Mouse (Mus musculus) heart, postnatal 0 days (tissue): ENCODE data around the gene Sun1. TPM values are rescaled to one million over a fixed set of nuclear protein-coding genes. Genes with fewer than 3 reads are reported as not detected.

Source experiments
- ATAC-seq: fragments of 200-750 bp; cut with Nextera tagmentation; 2 replicates; pipeline ENCODE4 v1.8.0; 2017; ENCODE audit warnings: low read depth, moderate number of reproducible peaks, moderate library complexity; ENCODE audit not compliant: insufficient read depth
- DNase-seq: peaks from one replicate; pipeline ENCODE4 v3.0.0-alpha.2; 2016; ENCODE audit warnings: low spot score
- H3K27ac ChIP-seq: fragments of 300-500 bp; sonication (generic); 2 replicates; pipeline ENCODE4 v1.5.1; 2014; ENCODE audit warnings: low read depth, mild to moderate bottlenecking
- H3K27me3 ChIP-seq: fragments of 300-500 bp; sonication (generic); 2 replicates; pipeline ENCODE4 v1.6.1; 2014; ENCODE audit warnings: low read length, mixed read lengths; ENCODE audit not compliant: control insufficient read depth, insufficient read depth
- H3K36me3 ChIP-seq: fragments of 300-500 bp; sonication (generic); replicated peaks from 2 replicates; pipeline ENCODE4 v1.6.1; 2014; ENCODE audit warnings: low read length, mixed read lengths; ENCODE audit not compliant: control insufficient read depth, insufficient read depth
- H3K4me1 ChIP-seq: fragments of 300-500 bp; sonication (generic); 2 replicates; pipeline ENCODE4 v1.6.1; 2014; ENCODE audit warnings: antibody characterized with exemption; ENCODE audit not compliant: control insufficient read depth, insufficient read depth
- H3K4me2 ChIP-seq: fragments of 300-500 bp; sonication (generic); 2 replicates; pipeline ENCODE4 v1.6.1; 2014; ENCODE audit warnings: low read depth, mild to moderate bottlenecking, low read length, moderate library complexity
- H3K4me3 ChIP-seq: fragments of 300-500 bp; sonication (generic); 2 replicates; pipeline ENCODE4 v1.5.1; 2014; ENCODE audit warnings: low read depth, low read length
- H3K9ac ChIP-seq: fragments of 300-500 bp; sonication (generic); replicated peaks from 2 replicates; pipeline ENCODE4 v1.6.1; 2014; ENCODE audit warnings: low read depth, low read length, mixed read lengths
- H3K9me3 ChIP-seq: fragments of 300-500 bp; sonication (generic); replicated peaks from 2 replicates; pipeline ENCODE4 v1.6.1; 2016; ENCODE audit warnings: low read length; ENCODE audit not compliant: control insufficient read depth
- CTCF ChIP-seq: IDR thresholded peaks from 2 replicates; pipeline ENCODE4 v1.5.1; 2016; ENCODE audit warnings: antibody characterized with exemption, control low read depth, low read depth
- EP300 ChIP-seq: IDR thresholded peaks from 2 replicates; pipeline ENCODE4 v1.6.1; 2016; ENCODE audit warnings: antibody characterized with exemption, low read depth
- WGBS: fragments of 180-500 bp; shearing (Covaris S2); extraction: QIAGEN DNeasy Blood & Tissue Kit; methylation state at CpG from one replicate; pipeline ENCODE4 v1.1.7; 2014; 5-methylcytosine and 5-hydroxymethylcytosine counted together
- polyA plus RNA-seq: library from polyadenylated mRNA; unstranded; fragments of >200 nt; fragmentation: Nextera tagmentation; extraction: Ambion mirVana; gene quantifications from 2 replicates; pipeline ENCODE4 v1.2.1, GENCODE M21; 2015
- total RNA-seq: library from RNA; depleted of rRNA; stranded (reverse); fragments of >200 nt; gene quantifications from 2 replicates; pipeline ENCODE4 v1.2.3, GENCODE M21; 2014; ENCODE audit warnings: low replicate concordance

The Sun1 gene
- total and polyA plus RNA-seq, 2 experiments from 2014 or later = 22.4 to 71.5 TPM

DNA sequence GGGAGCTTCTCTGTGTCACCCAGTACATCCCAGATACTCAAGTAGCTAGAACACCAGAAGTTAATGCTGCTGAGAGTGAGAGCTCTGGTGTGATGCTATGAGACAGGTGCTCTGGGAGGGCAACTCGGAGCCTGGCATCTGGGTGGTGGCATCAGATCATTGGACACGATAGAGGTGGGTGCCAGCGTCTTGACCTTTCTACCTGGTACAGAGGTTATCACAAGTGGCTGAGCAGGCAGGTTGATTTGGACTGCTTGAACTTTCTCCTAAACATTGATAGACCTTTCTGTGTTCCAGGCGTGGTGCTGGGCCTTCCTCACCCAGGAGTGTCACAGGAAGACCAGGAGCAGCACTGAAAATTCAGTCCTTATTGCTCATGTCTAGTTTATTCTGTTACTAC, 26.8 kb downstream of the Sun1 start:
- Histone ChIP-seq H3K9ac (no peak overlapping the region), H3K27me3 (no peaks in the 10 kb centered on the region), H3K9me3 (no peaks in the 10 kb centered on the region), H3K4me1 (no peaks in the 10 kb centered on the region), H3K4me3 (no peak overlapping the region), H3K27ac (no peak overlapping the region), H3K36me3 (peaks cover 80% of the 10 kb centered on the region), H3K4me2 (no peak overlapping the region)
- 92% methylated on average over 4 of the region's 4 CpGs for WGBS
- TF ChIP-seq CTCF (no peak), EP300 (no peak)
- no peak for ATAC-seq
- DNase-seq = no peak

DNA sequence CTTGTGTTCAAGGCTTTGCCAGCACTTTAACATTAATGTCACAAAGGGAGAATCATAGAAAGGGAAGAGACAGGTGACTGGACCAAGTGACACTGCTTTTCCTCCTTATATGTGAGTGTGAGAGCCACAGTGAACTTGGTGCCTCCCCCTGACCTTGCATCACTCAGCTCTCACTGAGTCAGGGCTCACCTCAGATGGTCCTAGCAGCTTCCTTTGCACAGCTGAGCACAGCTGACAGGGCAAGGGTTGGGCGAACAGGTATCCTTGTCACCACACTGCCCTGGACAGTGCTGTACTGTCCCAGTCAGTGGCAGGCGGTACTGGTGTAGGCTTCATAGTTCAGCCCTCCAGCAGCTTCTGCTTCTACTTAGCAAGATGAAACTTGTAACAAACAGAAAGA, 27.2 kb downstream of the Sun1 start:
- no peak for ATAC-seq
- Histone ChIP-seq H3K4me1 (no peaks in the 10 kb centered on the region), H3K27me3 (no peaks in the 10 kb centered on the region), H3K27ac (no peak overlapping the region), H3K4me2 (no peak overlapping the region), H3K4me3 (no peak overlapping the region), H3K9ac (no peak overlapping the region), H3K9me3 (no peaks in the 10 kb centered on the region), H3K36me3 (peaks cover 84% of the 10 kb centered on the region)
- TF ChIP-seq CTCF (no peak), EP300 (no peak)
- DNase-seq = no peak
- 86% methylated on average over 2 of the region's 2 CpGs for WGBS

DNA sequence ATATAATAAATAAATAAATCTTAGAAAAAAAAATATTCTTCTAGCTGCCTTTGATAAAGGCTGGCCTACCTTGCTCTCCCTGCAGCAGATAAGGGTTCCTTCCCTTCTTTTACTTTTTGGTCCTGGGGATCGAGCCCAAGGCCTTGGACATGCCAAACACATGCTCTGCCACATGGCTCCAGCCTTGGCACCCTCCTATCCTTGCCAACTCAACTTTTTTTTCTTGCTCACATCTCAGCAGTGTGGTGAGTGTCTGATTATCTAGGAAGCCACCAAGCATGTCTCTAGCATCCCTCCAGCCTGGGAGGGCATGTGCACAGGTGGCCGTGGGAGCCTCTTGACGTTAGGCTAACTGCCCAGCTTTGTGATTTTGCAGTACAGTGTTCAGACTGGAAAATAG, 27.9 kb downstream of the Sun1 start:
- Histone ChIP-seq H3K4me3 (no peak overlapping the region), H3K36me3 (peaks cover 85% of the 10 kb centered on the region), H3K27me3 (no peaks in the 10 kb centered on the region), H3K27ac (no peak overlapping the region), H3K9ac (no peak overlapping the region), H3K4me2 (no peak overlapping the region), H3K4me1 (no peaks in the 10 kb centered on the region), H3K9me3 (no peaks in the 10 kb centered on the region)
- TF ChIP-seq EP300 (no peak), CTCF (no peak)
- no peak for DNase-seq
- ATAC-seq = no peak
- 91% methylated on average over 3 of the region's 3 CpGs for WGBS

DNA sequence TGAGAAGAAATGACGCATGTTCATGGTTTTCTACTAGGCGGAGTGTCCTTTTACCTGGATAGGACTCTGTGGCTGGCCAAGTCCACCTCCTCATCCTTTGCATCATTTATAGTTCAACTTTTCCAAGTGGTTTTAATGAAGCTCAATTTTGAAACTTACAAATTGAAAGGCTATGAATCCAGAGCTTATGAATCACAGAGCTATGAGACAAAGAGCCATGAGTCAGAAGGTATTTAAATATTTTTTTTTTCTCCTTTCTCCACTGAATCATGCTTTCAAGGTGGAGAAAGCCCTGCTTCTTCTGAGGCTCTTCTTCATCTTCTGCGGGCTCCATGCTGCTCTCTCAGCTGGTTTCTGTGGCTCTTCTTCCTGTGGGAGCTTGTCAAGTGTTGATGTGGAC, 29.3 kb downstream of the Sun1 start:
- no peak for ATAC-seq
- no peaks in the 10 kb centered on the region for H3K27me3 ChIP-seq
- 95% methylated on average over 3 of the region's 3 CpGs for WGBS
- H3K36me3 ChIP-seq = peaks cover 85% of the 10 kb centered on the region
- no peak for DNase-seq
- no peak overlapping the region for H3K4me2 ChIP-seq
- no peak overlapping the region for H3K9ac ChIP-seq
- H3K27ac ChIP-seq = no peak overlapping the region
- TF ChIP-seq EP300 (no peak), CTCF (no peak)
- H3K4me3 ChIP-seq = no peak overlapping the region
- no peaks in the 10 kb centered on the region for H3K4me1 ChIP-seq
- H3K9me3 ChIP-seq = no peaks in the 10 kb centered on the region

DNA sequence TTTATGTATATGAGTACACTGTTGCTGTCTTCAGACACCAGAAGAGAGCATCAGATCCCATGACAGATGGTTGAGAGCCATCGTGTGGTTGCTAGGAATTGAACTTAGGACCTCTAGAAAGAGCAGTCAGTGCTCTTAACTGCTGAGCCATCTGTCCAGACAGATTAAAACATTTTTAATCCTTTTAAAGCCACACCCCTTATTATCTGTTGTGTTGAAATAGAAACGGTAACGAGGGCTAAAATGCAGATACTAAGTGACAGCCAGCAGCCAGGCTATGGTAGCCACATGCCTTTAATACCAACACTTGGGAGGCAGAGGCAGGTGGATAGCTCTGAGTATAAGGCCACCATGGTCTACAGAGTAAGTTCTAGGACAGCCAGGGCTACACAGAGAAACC, 31.6 kb downstream of the Sun1 start:
- H3K9me3 ChIP-seq = no peaks in the 10 kb centered on the region
- 78% methylated on average over 3 of the region's 3 CpGs for WGBS
- DNase-seq (no peak), ATAC-seq (no peak)
- H3K4me1 ChIP-seq = no peaks in the 10 kb centered on the region
- H3K4me3 ChIP-seq = no peak overlapping the region
- H3K27ac ChIP-seq = no peak overlapping the region
- H3K36me3 ChIP-seq = peaks cover 88% of the 10 kb centered on the region
- no peaks in the 10 kb centered on the region for H3K27me3 ChIP-seq
- no peak overlapping the region for H3K9ac ChIP-seq
- H3K4me2 ChIP-seq = no peak overlapping the region
- TF ChIP-seq CTCF (no peak), EP300 (no peak)

DNA sequence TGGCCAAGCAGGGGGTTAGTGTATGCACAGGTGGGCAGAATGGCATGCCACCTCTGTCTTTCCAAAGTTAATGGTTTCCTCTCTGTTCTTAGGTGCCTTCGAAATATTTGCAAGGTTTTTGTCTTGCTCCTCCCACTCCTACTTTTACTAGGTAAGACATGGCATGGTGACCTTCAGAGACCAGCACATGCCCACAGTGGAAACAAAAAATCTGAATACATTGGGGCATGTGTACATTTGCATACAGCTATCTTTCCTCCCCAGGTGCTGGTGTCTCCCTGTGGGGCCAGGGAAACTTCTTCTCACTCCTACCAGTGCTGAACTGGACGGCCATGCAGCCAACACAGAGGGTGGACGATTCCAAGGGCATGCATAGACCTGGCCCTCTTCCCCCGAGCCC, 34.0 kb downstream of the Sun1 start:
- H3K4me3 ChIP-seq = no peak overlapping the region
- no peaks in the 10 kb centered on the region for H3K9me3 ChIP-seq
- no peaks in the 10 kb centered on the region for H3K4me1 ChIP-seq
- no peak overlapping the region for H3K4me2 ChIP-seq
- WGBS = 87% methylated on average over 4 of the region's 4 CpGs
- no peaks in the 10 kb centered on the region for H3K27me3 ChIP-seq
- TF ChIP-seq EP300 = no peak
- no peak overlapping the region for H3K27ac ChIP-seq
- DNase-seq (no peak), ATAC-seq (no peak)
- H3K9ac ChIP-seq = no peak overlapping the region
- H3K36me3 ChIP-seq = peaks cover 91% of the 10 kb centered on the region
